Mouse (Mus musculus) small intestine, adult 2 months (tissue): ENCODE measurements around the gene Esr2. TPM values are rescaled to one million over a fixed set of nuclear protein-coding genes. Genes with fewer than 3 reads are reported as not detected.
"Not testable (repeated sequence)": the region's sequence is repeated elsewhere in the genome, so short reads cannot be mapped to it uniquely, and the experiment has no call there.

Experiments
- H3K27ac ChIP-seq: fragments of 200-500 bp; 2 replicates; pipeline ENCODE4 v1.5.1; 2012; ENCODE audit warnings: low read depth, low read length, control low read depth, inconsistent platforms; ENCODE audit not compliant: insufficient read depth
- H3K27me3 ChIP-seq: fragments of 200-500 bp; 2 replicates; pipeline ENCODE4 v1.6.1; 2012; ENCODE audit warnings: mild to moderate bottlenecking, moderate library complexity, low read length, inconsistent platforms; ENCODE audit not compliant: control insufficient read depth, insufficient read depth
- H3K36me3 ChIP-seq: fragments of 200-500 bp; 2 replicates; pipeline ENCODE4 v1.6.1; 2012; ENCODE audit warnings: mild to moderate bottlenecking, low read length, control low read depth, inconsistent platforms; ENCODE audit not compliant: control insufficient read depth, insufficient read depth
- H3K4me1 ChIP-seq: fragments of 200-500 bp; 2 replicates; pipeline ENCODE4 v1.6.1; 2012; ENCODE audit warnings: low read length, inconsistent platforms, mixed read lengths; ENCODE audit not compliant: control insufficient read depth, insufficient read depth, insufficient read length
- H3K4me3 ChIP-seq: fragments of 200-500 bp; 2 replicates; pipeline ENCODE4 v1.5.1; 2012; ENCODE audit warnings: low read depth, mild to moderate bottlenecking, control low read depth, inconsistent platforms, low read length, moderate library complexity
- CTCF ChIP-seq: fragments of 200-500 bp; IDR thresholded peaks from 2 replicates; pipeline ENCODE4 v1.5.1; 2012; ENCODE audit warnings: low read depth, mild to moderate bottlenecking, control low read depth, inconsistent platforms, low read length, moderate library complexity, mixed read lengths; ENCODE audit not compliant: insufficient replicate concordance, insufficient read length; ENCODE audit errors: extremely low read depth
- POLR2A ChIP-seq: fragments of 200-500 bp; IDR thresholded peaks from 2 replicates; pipeline ENCODE4 v1.6.1; 2012; ENCODE audit warnings: low read depth, mild to moderate bottlenecking, control low read depth, inconsistent platforms, low read length, moderate library complexity
- WGBS: fragments of 180-500 bp; shearing (Covaris S2); methylation state at CpG from one replicate; pipeline ENCODE4 v1.1.7; 2018; 5-methylcytosine and 5-hydroxymethylcytosine counted together
- polyA plus RNA-seq: library from polyadenylated mRNA; depleted of rRNA; stranded (reverse); fragments of >200 nt; gene quantifications from 2 replicates; pipeline ENCODE4 v1.2.3, GENCODE M21; 2012; rRNA removed

Gene Esr2
- polyA plus RNA-seq = 0.05 TPM in 1 of 2 replicates, not detected in the other

DNA sequence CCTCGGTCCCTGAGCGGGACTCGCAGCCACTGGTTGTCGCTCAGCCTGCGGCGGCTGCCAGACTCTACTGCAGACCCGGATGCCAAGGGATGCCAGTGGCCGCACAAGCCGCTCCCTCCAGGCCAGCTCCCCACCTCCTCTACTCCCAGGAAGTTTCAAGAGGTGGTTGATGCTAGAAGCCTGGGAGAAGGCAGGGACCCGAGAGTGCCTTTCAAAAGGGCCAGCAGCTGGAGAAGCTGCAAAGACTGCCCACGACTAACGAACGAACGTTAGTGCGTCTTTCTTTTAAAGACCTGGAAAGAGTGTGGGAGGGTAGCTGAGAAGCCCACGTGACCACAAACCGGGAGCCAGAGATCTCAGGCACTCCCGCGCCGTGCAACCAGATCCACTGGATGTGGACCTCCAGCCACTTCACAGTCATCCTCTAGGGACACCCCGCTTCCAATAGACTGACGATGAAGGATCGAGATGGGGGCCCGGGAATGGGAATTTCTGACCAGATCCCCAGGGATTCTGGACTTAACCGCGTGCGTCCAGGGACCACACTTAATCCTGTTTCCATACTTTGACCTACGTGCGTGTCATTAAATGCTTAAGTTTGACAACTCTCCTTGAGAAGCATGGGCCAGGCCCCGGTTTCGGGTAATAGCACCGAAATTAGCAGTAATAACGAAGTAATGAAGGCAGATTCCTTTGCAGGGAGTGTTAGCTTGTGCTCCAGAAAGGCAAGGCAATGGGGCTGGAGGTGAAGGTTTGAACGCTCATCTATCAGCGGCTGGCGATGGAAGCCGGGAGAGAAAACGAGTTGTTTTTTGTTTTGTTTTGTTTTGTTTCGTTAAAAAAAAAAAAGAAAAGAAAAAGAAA is at the start of gene Esr2:
Gene Esr2 (minus strand): TSS at position 260 of the 864 bp plus-strand sequence.
- Histone ChIP-seq H3K27me3 (peaks cover 9% of the 10 kb centered on the region), H3K36me3 (no peaks in the 10 kb centered on the region), H3K27ac (no peak within 1 kb of the TSS), H3K4me1 (peaks cover 11% of the 10 kb centered on the region), H3K4me3 (peak within 1 kb of the TSS; percentile 49)
- TF ChIP-seq POLR2A = no peak
- TF ChIP-seq CTCF = no peak
- WGBS = 1% methylated on average over 39 of the region's 39 CpGs

DNA sequence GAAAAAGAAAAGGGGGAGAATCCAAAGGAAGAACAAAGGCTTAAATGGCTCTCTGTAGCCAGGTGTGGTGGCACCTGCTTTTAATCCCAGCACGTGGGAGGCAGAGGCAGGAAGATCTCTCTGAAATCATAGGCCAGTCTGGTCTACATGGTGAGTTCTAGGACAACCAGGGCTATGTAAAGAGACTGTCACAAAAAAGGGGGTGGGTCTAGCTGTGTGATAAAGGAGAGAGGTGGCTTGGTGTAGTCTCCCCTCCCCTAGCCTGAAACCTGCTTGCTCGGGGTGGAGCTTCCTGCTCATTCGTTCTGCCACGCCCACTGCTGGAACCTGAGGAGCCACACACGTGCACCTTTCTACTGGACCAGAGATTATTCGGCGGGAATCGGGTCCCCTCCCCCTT is 45.0 kb upstream of the Esr2 start:
- not testable (repeated sequence) for H3K4me1 ChIP-seq, H3K27ac ChIP-seq, H3K4me3 ChIP-seq, H3K36me3 ChIP-seq, H3K27me3 ChIP-seq
- WGBS = 52% methylated on average over 4 of the region's 8 CpGs

GRCm38 (mm10) chr12:76216716-76217115 is 39.7 kb upstream of the Esr2 start:
- 75% methylated on average over 11 of the region's 11 CpGs for WGBS
- Histone ChIP-seq H3K4me1 (no peaks in the 10 kb centered on the region), H3K27ac (no peak overlapping the region), H3K27me3 (no peaks in the 10 kb centered on the region), H3K36me3 (no peaks in the 10 kb centered on the region), H3K4me3 (no peak overlapping the region)
- TF ChIP-seq CTCF (no peak), POLR2A (no peak)

GRCm38 (mm10) chr12:76215121-76215520 is 38.1 kb upstream of the Esr2 start:
- H3K4me3 ChIP-seq = no peak overlapping the region
- TF ChIP-seq POLR2A = no peak
- no peak for TF ChIP-seq CTCF
- no peaks in the 10 kb centered on the region for H3K4me1 ChIP-seq
- H3K27me3 ChIP-seq = no peaks in the 10 kb centered on the region
- WGBS = 39% methylated on average over 5 of the region's 5 CpGs
- no peak overlapping the region for H3K27ac ChIP-seq
- no peaks in the 10 kb centered on the region for H3K36me3 ChIP-seq

DNA sequence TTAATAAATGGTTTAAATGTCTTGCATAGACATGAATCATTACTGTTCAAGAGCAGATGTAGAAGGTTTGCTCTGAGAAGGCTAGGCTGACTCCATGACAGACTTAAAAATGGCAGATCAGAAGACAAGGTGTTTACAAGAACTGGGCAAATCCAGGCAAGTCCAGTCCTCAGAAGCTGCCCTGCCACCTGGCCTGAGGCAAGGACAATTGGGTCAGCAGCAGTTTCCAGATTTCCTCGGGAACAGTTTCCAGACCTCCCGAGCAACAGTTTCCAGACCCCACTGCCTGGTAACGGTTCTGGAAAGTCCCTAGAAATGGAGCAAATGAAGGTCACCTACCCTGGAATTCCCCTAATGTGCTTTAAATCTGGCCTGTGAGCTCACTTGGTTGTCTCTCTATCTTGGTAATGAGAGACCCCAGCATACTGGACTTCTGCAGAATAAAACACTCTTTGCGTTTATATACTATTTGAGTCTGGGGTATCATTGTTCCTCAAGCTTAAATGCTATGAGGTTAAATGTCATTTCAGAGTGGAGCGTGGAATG is 32.4 kb upstream of the Esr2 start:
- no peak for TF ChIP-seq POLR2A
- no peak for TF ChIP-seq CTCF
- H3K27ac ChIP-seq = no peak overlapping the region
- 91% methylated on average over 5 of the region's 5 CpGs for WGBS

DNA sequence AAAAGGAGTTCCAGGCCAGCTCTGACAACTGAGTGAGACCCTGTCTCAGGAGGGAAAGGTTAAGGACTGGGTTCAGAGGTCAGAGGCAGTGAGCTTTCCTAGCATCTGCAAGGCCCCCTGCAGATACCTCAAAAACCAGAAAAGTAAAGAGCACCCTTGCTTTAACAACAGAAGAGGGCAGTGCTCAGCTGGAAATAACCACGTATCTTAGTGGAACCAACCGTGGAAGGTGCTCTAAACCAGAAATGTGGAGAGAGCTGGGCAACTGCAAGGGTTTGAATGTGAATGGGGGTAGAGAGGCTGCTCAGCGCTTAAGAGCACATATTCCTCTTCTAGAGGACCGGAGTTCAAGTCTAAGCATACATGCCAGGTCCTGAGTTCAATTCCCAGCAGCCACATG is 23.3 kb upstream of the Esr2 start:
- 75% methylated on average over 4 of the region's 4 CpGs for WGBS
- Histone ChIP-seq H3K4me3 (no peak overlapping the region), H3K4me1 (peaks cover 7% of the 10 kb centered on the region; the same call in 1 of the 2 replicates), H3K27me3 (no peaks in the 10 kb centered on the region), H3K36me3 (no peaks in the 10 kb centered on the region), H3K27ac (no peak overlapping the region)
- TF ChIP-seq POLR2A = no peak
- TF ChIP-seq CTCF = no peak

More for the DNA sequence above, 32.4 kb upstream of the Esr2 start:
- H3K36me3 ChIP-seq = no peaks in the 10 kb centered on the region
- H3K27me3 ChIP-seq = no peaks in the 10 kb centered on the region
- H3K4me1 ChIP-seq = no peaks in the 10 kb centered on the region
- H3K4me3 ChIP-seq = no peak overlapping the region

GRCm38 (mm10) chr12:76197071-76197470 is 20.0 kb upstream of the Esr2 start:
- 31% methylated on average over 8 of the region's 8 CpGs for WGBS
- TF ChIP-seq POLR2A (no peak), CTCF (no peak)
- no peak overlapping the region for H3K4me3 ChIP-seq
- peaks cover 7% of the 10 kb centered on the region; the same call in 1 of the 2 replicates for H3K4me1 ChIP-seq
- H3K27ac ChIP-seq = no peak overlapping the region
- H3K27me3 ChIP-seq = no peaks in the 10 kb centered on the region
- H3K36me3 ChIP-seq = no peaks in the 10 kb centered on the region

DNA sequence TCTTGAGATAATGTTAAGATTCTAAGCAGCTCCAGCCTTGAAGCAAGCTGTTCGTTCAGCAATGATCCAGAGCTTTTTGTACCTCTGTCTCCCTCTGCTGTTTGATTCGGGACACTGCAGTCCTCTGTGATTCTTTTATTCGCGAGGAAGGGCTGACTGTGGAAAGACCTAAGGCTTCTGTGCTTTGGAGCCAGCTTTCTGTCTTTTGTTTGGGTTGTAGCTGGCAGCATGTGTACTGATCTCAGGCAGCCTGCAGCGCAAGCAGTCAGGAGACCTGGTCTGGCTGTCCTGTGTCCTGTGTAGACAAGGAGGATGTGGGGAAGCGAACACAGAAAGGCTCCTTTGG is 19.6 kb upstream of the Esr2 start:
- 7% methylated on average over 6 of the region's 6 CpGs for WGBS
- H3K4me3 ChIP-seq = no peak overlapping the region
- H3K27me3 ChIP-seq = no peaks in the 10 kb centered on the region
- peaks cover 7% of the 10 kb centered on the region; the same call in 1 of the 2 replicates for H3K4me1 ChIP-seq
- H3K36me3 ChIP-seq = no peaks in the 10 kb centered on the region
- no peak overlapping the region for H3K27ac ChIP-seq
- TF ChIP-seq CTCF = peak; percentile 39; the same call in 1 of the 2 replicates
- TF ChIP-seq POLR2A = no peak
